Mouse (Mus musculus): Measurements from ENCODE around the gene Hnrnph2. TPM values are rescaled to one million over a fixed set of nuclear protein-coding genes. Genes with fewer than 3 reads are reported as not detected.

The Hnrnph2 gene
- polyA plus RNA-seq, 1 experiment = 11.2 TPM

- TF ChIP-seq GATA1 (IDR thresholded peaks at IDR 0.05; ENCODE audit: low read length) = no peak
Observed at GRCm38 (mm10) chrX:134599922-134600565, 935 bp upstream of the Hnrnph2 start.

GRCm38 (mm10) chrX:134601380-134602120, 571 bp downstream of the Hnrnph2 start:
- no peak for TF ChIP-seq GATA1 (IDR thresholded peaks at IDR 0.05; ENCODE audit: low read length)

- no peak for TF ChIP-seq GATA1 (IDR thresholded peaks at IDR 0.05; ENCODE audit: low read length)
Observed at GRCm38 (mm10) chrX:134609472-134609871, 8.5 kb downstream of the Hnrnph2 start.

- no peak for TF ChIP-seq GATA1 (IDR thresholded peaks at IDR 0.05; ENCODE audit: low read length)
Observed at GRCm38 (mm10) chrX:134610984-134611383, 10.0 kb downstream of the Hnrnph2 start.

- TF ChIP-seq GATA1 (IDR thresholded peaks at IDR 0.05; ENCODE audit: low read length) = no peak
Observed at GRCm38 (mm10) chrX:134612285-134612959, 11.4 kb downstream of the Hnrnph2 start.

- no peak for TF ChIP-seq GATA1 (IDR thresholded peaks at IDR 0.05; ENCODE audit: low read length)
Observed at GRCm38 (mm10) chrX:134614306-134614705, 13.3 kb downstream of the Hnrnph2 start.

GRCm38 (mm10) chrX:134619695-134620094, 18.7 kb downstream of the Hnrnph2 start:
- TF ChIP-seq GATA1 (IDR thresholded peaks at IDR 0.05; ENCODE audit: low read length) = no peak

GRCm38 (mm10) chrX:134620254-134620865, 19.4 kb downstream of the Hnrnph2 start:
- no peak for TF ChIP-seq GATA1 (IDR thresholded peaks at IDR 0.05; ENCODE audit: low read length)

- no peak for TF ChIP-seq GATA1 (IDR thresholded peaks at IDR 0.05; ENCODE audit: low read length)
Observed at GRCm38 (mm10) chrX:134621685-134622084, 20.7 kb downstream of the Hnrnph2 start.

GRCm38 (mm10) chrX:134623350-134623749, 22.4 kb downstream of the Hnrnph2 start:
- no peak for TF ChIP-seq GATA1 (IDR thresholded peaks at IDR 0.05; ENCODE audit: low read length)

GRCm38 (mm10) chrX:134628200-134628599, 27.2 kb downstream of the Hnrnph2 start:
- no peak for TF ChIP-seq GATA1 (IDR thresholded peaks at IDR 0.05; ENCODE audit: low read length)

GRCm38 (mm10) chrX:134632710-134633109, 31.7 kb downstream of the Hnrnph2 start:
- TF ChIP-seq GATA1 (IDR thresholded peaks at IDR 0.05; ENCODE audit: low read length) = no peak

- TF ChIP-seq GATA1 (IDR thresholded peaks at IDR 0.05; ENCODE audit: low read length) = no peak
Observed at GRCm38 (mm10) chrX:134635111-134635510, 34.1 kb downstream of the Hnrnph2 start.

GRCm38 (mm10) chrX:134635860-134636259, 34.9 kb downstream of the Hnrnph2 start:
- no peak for TF ChIP-seq GATA1 (IDR thresholded peaks at IDR 0.05; ENCODE audit: low read length)

GRCm38 (mm10) chrX:134641000-134641760, 40.2 kb downstream of the Hnrnph2 start:
- TF ChIP-seq GATA1 (IDR thresholded peaks at IDR 0.05; ENCODE audit: low read length) = no peak
